Mouse (Mus musculus) adrenal gland, postnatal 10 days (tissue): ENCODE measurements around the gene Duxbl1. TPM values are rescaled to one million over a fixed set of nuclear protein-coding genes. Genes with fewer than 3 reads are reported as not detected.
A peak's percentile ranks its signal among the peaks of the same experiment; 100 is the strongest.
"Not testable (repeated sequence)": the region's sequence is repeated elsewhere in the genome, so short reads cannot be mapped to it uniquely, and the experiment has no call there.

Experiments
- DNase-seq: peaks from one replicate; pipeline ENCODE4 v3.0.0; 2021; ENCODE audit warnings: mixed read lengths
- long read RNA-seq, 2 experiments: library from polyadenylated mRNA; stranded (forward); transcript quantifications; one replicate each; pipeline ENCODE4 v2.0.0; 2021
- total RNA-seq, 2 experiments: library from RNA; stranded (reverse); gene quantifications; 2 replicates each; pipeline ENCODE4 v1.2.3; 2021

Gene Duxbl1
- 1 to 10 TPM in 1 of 2 experiments, under 1 TPM in 1; 0.21 to 1.5 TPM for total RNA-seq
- long read RNA-seq, experiment 1 = 0 reads
- long read RNA-seq, experiment 2, partial matches to known transcripts = 1 of 1 reads
- long read RNA-seq, experiment 2, other reads (novel, unspliced or antisense) = 0 of 1 reads

DNA sequence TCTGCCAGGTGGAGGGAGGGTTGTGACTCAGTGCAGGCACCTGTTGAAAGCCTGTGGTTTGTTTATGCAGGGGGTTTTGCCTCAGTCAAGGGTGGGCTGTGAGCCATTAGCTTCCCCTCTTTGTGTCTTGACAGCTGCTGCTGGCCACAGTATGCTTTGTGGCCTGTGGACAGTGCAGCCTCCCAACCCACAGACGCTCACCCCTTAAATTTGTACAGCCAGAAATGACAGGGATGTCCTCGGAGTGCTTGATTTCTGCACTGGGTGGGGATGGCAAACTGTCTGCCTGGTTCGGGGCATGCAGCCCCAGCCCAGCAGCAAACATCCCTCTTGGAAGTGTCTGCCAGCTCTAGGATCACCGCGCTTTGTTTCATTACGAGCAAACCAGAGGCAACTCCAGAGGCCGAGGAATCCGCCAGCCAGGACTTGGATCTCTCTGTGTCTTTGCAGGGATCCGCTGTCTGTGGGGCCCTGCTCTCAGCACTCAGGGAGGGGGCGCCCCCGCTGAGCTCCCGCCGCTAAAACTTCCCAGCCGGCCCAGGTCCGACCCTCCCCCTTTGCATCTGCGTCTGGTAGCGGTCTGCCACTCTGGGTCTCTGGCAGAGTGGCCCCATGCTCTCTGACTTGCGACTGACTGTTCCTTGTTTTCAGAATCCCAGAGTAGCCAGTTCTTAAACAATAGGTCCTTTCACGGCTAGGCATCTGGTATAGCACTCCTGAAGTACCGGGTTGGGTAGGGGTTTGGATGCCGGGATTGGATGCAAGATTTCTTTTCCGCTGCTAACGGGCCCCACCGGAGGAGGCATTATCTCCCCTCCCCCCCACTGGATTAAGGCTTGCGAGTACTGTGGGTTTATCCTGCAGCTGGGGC lies at the start of gene Duxbl1:
TSS of gene Duxbl1 (plus strand) at position 207 of the 871 bp plus-strand sequence.
- not testable (repeated sequence) for DNase-seq

DNA sequence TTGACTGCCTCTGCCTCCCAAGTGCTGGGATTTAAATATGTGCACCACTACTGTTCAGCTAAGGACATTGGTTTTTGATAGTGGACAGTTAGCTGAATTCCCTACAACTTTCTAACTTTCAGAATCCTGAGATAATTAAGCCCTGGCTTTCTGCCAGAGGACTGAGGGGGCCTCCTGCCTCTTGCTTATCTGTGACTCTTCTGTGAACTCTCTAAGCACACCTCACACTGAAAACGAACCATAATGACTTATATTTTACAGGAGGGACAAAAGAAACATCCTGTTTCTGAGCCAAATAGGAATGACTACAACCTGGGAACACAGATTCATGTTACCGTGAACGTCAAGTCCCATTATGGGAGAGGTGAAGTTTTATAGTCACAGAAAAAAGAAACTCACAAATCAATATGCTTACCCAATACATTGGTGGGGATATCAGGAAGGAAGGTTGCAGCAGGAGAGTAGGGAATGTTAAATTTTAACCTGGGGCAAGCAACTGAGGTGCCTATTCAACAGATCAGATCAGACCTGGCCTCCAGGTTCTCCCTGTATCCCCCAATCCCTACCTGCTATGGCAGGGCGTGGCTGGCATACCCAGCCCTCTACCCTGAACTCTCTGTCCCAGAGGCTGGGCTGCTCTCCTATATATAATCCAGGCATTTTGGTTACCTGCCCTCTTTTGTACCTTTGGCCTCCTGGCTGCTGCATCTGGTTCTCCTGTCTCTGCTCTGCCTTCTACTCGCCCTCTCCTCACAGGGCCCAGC lies 41.3 kb upstream of the Duxbl1 start:
- not testable (repeated sequence) for DNase-seq

DNA sequence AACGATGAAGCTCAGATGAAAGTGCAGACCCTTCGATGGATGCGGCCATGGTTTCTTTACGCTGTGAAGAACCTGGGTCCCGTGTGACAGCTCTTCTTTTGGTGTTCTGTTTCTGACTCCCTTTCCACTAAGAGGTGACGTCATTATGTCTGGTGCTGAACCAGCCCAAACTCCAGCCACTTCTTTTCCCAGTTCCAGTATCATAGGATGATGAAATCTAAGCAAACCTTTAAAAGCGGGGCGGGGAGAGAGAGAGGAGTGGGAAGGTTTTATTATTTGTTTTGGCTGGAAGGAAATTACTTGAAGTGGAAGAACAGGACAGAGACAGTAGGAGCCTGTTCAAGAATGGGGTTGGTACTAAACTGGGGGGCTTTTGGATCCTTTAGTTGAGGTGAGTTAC lies 40.4 kb upstream of the Duxbl1 start, which contains the start of gene Cphx1:
TSS of gene Cphx1 (plus strand) at position 301 of the 400 bp plus-strand sequence.
- DNase-seq = not testable (repeated sequence)

DNA sequence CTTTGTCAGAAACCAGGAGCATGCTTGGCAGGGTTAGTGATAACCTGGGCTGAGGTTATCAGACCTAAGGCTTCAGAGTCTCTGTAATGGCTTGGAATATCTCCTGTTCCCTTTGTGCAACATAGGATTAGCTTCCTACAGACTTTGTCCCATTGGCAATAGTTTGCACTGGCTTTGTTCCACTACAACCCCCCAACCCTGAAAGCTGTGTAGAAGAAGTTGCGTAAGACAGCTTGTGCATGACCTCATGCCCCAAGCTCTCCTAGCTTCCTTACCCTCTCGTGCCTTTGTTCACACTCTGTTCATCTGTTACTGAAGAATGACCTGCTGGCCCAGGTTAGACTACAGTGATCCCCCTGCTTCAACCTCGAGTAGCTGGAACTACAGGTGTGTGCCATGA lies 20.5 kb upstream of the Duxbl1 start:
- DNase-seq = not testable (repeated sequence)

DNA sequence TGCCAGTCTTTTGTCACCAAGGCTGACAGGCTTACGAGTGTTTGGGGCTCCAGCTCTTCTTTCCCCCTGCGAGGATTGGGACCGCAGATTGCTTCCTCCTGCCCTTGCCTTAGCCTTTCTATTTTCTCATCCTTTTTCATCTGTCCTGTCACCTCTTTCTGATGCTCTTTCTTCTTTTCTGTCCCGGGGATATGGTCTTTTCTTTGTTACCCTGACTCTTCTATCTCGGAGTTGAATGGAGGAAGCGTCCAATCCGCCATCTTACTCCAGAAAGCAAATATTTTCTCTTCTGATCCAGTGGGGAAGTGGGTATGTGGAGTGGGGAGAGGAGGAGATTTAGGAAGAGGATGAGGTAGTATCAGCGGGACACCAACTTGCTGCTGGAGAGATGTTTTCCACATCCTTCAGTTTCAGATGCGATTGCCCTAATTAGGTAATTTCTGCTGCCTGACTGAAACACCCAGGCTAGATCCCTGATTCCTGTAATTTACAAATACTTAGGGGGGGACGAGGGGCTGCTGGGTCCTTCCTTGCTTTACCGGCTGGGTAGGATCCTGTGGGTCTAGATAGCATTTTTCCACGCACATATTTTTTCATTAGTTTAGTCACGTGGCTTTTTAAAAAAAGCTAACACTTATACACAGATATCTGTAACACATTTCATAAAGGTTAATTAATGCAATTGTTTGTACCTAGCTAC lies 1.0 kb downstream of the Duxbl1 start:
- not testable (repeated sequence) for DNase-seq

DNA sequence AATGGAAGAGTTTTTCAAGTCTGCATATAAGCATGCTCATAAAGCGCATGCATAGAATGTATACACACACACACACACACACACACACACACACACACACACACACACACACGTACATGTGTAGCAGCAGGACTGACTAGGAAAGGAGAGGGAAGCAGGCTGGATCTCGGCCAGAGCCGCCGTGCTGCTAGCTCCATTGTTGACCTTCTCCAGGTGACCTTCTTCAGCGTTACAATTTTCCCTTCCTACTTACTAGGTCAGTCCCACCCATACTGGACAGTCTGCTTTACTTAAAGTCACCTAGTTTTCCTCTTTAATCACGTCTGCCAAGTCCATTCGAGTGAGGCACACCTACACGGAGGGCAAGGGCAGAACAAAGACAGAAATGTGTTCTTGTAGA lies 3.5 kb downstream of the Duxbl1 start:
- DNase-seq = peak; percentile 17

DNA sequence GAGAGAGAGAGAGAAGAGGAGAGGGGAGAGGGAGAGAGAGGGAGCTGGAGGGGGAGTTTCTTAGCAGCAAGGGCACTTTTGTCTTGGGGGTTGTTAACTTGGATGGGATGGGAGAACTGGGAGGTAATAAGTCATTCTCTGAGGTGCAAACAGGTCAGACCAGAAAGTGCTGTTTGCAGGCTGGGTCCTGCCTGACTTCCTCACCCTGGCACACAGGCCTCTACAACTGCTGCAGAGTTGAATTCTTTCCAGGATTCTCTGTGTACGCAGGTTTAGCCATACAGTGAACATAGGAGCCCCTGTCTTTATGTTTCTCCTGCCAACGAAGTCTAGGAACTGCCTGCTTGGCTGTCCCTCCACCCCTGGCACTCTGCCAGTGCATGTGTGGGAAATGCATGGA lies 29.1 kb downstream of the Duxbl1 start:
- DNase-seq = not testable (repeated sequence)

DNA sequence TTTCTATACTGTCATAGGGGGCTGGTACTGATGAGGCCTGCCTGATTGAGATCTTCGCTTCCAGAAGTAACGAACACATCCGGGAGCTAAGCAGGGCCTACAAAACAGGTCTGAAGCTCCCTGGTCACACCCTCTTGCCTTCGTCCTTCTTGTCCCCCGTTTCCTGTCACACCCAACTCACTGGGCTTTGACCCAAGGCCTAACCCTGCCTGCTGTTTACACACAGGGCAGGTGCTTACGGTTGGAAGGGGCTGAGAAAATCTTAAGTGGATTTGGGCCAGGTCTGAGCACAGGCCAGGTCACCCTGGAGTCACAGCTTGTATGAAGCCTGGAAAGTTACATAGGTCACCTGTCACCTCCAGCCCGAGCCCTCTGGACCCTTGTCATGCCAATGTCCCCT lies 38.0 kb downstream of the Duxbl1 start:
- DNase-seq = not testable (repeated sequence)

DNA sequence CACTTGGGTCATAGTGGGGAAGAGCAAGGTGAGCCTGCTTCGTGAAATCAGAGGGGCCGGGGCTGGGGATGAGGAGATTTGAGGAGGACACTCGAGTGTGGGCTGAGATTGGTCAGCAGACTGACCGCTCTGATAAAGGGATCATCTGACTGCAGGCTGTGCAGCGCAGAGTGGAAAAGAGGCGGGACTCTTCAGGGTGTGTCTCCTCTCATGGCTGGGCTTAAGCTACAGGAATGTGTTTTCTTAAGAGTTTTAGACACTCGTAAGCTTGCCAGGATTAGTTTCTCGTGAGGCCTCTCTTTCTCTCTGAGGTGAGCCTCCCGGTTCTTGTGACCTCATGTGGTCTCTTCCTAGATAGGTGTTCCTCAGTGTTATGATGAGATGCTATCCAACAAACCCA lies 43.2 kb downstream of the Duxbl1 start:
- not testable (repeated sequence) for DNase-seq

DNA sequence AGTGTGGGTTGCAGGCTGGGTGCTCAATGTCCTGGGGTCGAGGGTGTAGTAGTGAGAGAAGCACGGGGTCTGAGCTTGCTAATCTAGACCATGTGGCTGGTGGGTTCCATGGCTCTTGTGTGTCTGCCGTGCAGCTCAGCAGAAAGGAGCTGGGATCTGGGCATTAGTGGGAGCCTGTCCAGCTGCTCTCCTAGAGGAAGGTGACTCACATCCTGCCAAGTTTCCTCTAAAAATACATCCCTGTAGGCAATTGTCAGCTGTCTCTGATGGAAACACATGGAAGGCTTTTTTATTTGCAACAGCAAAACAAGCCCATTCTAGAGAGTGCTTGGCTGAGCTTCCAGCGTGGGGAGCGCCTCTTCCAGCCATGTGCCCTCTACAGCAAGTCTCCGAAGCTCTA lies 44.5 kb downstream of the Duxbl1 start:
- not testable (repeated sequence) for DNase-seq

DNA sequence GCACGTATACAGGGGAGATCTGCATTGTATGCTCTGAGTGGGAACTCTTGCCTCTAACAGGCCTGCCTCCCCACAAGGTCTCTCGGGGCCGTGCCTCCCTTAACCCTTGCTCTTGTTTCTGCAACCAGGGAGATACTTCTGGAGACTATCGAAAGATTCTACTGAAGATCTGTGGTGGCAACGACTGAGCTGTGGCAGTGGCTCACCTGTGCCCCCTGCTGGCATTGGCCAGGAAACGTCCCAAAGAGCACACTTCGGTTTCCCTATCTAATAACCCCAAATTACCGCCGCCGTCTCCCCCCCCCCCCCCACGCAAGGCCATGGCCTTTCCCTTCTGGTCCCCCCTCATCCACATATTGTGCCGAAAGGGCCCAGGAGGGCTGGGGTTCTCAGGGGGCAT lies 47.3 kb downstream of the Duxbl1 start:
- not testable (repeated sequence) for DNase-seq

DNA sequence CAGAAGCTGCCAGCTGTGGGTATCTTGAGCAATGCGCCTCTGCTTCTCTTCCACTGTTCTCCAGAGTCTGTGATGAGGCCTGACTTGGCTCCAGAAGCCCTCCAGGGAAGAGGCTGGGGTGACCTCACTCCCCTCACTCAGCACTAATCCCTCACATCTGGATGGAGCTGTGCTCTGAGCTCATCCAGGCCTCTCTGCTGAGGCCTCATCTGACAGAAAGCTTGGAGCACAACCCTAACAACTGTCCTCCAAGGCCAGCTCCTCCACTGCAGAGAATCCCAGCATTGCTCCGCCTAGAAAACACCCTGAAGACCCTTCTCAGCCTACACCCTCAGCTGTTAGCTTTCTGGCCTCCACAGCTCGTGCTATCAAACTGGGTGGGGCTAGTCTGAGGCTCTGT lies 56.0 kb downstream of the Duxbl1 start:
- DNase-seq = not testable (repeated sequence)

DNA sequence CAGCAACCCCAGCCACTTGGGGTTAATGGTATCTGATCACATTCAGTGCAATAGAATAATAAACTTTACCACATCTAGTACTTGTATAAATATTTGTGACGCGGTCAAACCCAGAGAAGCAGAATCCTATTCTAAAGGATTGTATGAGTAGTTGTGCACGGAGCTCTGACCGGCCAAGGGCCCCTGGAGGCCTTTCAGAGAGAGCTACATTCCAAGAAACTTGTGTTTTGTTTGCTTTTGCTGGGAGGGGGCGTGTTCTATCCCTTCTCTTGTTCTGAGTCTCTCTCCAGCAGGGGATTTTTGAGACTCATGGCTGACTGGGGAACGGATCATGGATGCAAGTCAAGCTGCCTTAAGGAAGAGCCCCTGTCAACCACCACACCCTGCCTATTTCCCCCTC lies 57.1 kb downstream of the Duxbl1 start:
- DNase-seq = not testable (repeated sequence)

Other genes with a start within 250 kb of the Duxbl1 start
- 10 to 100 TPM; 40.5 to 42.0 TPM for gene Zcchc24, start 209.5 kb upstream of the Duxbl1 start, total RNA-seq
- gene Anxa11, start 136.4 kb upstream of the Duxbl1 start, total RNA-seq = 10 to 100 TPM; 48.8 to 56.2 TPM
- 1 to 10 TPM; 2.6 to 5.2 TPM for gene Plac9a, start 75.5 kb upstream of the Duxbl1 start, total RNA-seq
- gene Tmem254a, start 50.9 kb upstream of the Duxbl1 start, total RNA-seq = 1 to 10 TPM; 4.0 to 5.6 TPM
- gene Cphx1, start 40.3 kb upstream of the Duxbl1 start, total RNA-seq = not detected
- gene Gm9780, start 64.1 kb downstream of the Duxbl1 start, total RNA-seq = 10 to 100 TPM; 19.2 to 27.0 TPM
- gene Tmem254c, start 88.8 kb downstream of the Duxbl1 start, total RNA-seq = 10 to 100 TPM; 16.1 to 28.1 TPM
- gene Cphx2, start 102.9 kb downstream of the Duxbl1 start, total RNA-seq = not detected
- gene Cphx3, start 103.7 kb downstream of the Duxbl1 start, total RNA-seq = not detected
- gene Duxbl2, start 139.8 kb downstream of the Duxbl1 start, total RNA-seq = 1 to 10 TPM in 1 of 2 experiments, under 1 TPM in 1; 0.36 to 1.2 TPM
- gene Plac9b, start 203.9 kb downstream of the Duxbl1 start, total RNA-seq = 10 to 100 TPM; 58.1 to 64.7 TPM
- 10 to 100 TPM; 18.5 to 23.2 TPM for gene Tmem254b, start 228.5 kb downstream of the Duxbl1 start, total RNA-seq